Mouse (Mus musculus): ENCODE results near the gene Jhy. TPM values are rescaled to one million over a fixed set of nuclear protein-coding genes. Genes with fewer than 3 reads are reported as not detected.

Jhy gene
- not detected for total RNA-seq (2023)

GRCm38 (mm10) chr9:40963586-40964417 is at the start of gene Jhy:
TSS of gene Jhy (minus strand) at chr9:40964118.

DNA sequence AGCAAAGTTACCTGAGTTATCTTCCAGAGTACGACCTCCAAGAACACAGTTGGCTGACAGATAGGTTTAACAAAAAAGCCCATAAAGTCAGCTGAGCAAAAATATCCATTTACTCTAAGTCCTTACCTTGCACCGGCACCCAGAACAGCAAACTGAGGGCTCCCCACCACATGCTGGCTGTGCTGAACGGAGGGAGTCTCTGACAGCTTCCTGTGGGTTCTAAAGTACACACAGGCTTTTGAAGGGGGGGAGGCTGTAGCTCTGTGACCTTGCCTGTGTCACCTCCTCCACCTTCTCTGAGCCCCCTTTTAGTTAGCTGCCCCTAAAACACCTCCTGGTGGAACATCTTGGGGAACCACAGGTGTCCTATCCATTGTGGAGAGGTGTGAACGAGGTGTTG is 40.5 kb upstream of the Jhy start, which contains the start of gene Crtam:
Crtam (minus strand) TSS at position 214 of the 400 bp plus-strand sequence.

DNA sequence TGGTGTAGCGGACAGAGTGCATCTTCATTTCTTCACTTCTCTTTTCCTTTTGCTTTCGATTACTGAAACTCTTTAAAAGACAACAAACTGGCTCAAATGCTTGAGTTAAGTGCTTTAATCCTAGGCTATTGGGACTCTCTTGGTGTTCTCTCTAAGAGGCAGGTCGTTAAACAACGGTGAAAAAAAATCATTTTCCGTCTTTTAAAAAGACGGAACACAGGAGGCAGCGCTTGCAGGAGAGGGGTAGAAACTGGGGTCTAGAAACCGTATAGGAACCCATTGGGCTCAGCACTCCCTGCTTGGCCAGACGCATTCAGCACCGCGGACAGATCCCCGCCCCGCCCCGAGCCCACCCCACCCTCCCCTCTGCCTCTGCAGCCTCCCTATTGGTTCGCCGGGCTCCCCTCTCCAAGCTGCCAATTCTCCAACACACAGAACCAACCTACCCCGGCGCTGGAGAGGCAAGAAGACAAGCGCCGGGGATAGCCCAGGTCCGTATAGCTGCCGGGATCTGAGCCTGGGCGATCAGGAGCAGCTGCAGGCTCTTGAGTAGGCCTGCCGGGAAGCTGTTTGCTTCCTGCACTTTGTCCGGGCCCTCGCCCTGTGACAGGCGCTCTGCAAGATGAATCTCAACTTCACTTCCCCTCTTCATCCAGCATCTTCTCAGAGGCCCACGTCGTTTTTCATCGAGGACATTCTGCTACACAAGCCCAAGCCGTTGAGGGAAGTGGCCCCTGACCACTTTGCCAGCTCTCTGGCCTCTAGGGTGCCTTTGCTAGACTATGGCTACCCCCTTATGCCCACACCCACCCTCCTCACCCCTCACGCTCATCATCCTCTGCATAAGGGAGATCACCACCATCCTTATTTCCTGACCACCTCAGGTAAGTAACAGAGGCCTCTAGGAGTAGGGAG is 90.1 kb downstream of the Jhy start, which contains the start of gene Bsx:
Bsx (plus strand) TSS at position 572 of the 915 bp plus-strand sequence.

Other genes starting within 250 kb of the Jhy start
- gene Hspa8, start 163.1 kb downstream of the Jhy start, total RNA-seq (2023) = 2,092 TPM
- gene Bsx, start 90.0 kb downstream of the Jhy start, total RNA-seq (2023) = not detected
- gene Crtam, start 40.5 kb upstream of the Jhy start, total RNA-seq (2023) = 5.4 TPM
- gene Ubash3b, start 197.6 kb upstream of the Jhy start, total RNA-seq (2023) = 22.2 TPM

Data from CD4-positive naive resting alpha-beta T cell, adult 76 days (primary cell).